Mouse (Mus musculus) forebrain, embryonic 11.5 days (tissue): ENCODE results near the gene Parva. TPM values are rescaled to one million over a fixed set of nuclear protein-coding genes. Genes with fewer than 3 reads are reported as not detected.

Experiments used
- ATAC-seq: fragments of 200-750 bp; cut with Nextera tagmentation; replicated peaks from 2 replicates; pipeline ENCODE4 v1.8.0; 2017; ENCODE audit warnings: moderate TSS enrichment; ENCODE audit not compliant: low FRiP score
- DNase-seq: peaks from one replicate; pipeline ENCODE4 v3.0.0-alpha.2; 2017; ENCODE audit warnings: low spot score
- H3K27ac ChIP-seq: fragments of 300-500 bp; sonication (generic); 2 replicates; pipeline ENCODE4 v1.5.1; 2014; ENCODE audit warnings: low read depth, low read length
- H3K27me3 ChIP-seq: fragments of 300-500 bp; sonication (generic); 2 replicates; pipeline ENCODE4 v1.6.1; 2014; ENCODE audit warnings: mild to moderate bottlenecking, low read length, mixed read lengths; ENCODE audit not compliant: control insufficient read depth, insufficient read depth
- H3K36me3 ChIP-seq: fragments of 300-500 bp; sonication (generic); 2 replicates; pipeline ENCODE4 v1.6.1; 2014; ENCODE audit warnings: mild to moderate bottlenecking, low read length, moderate library complexity, mixed read lengths; ENCODE audit not compliant: control insufficient read depth, insufficient read depth
- H3K4me1 ChIP-seq: fragments of 300-500 bp; sonication (generic); replicated peaks from 2 replicates; pipeline ENCODE4 v1.6.1; 2014; ENCODE audit warnings: low read length, mixed read lengths; ENCODE audit not compliant: control insufficient read depth, insufficient read depth
- H3K4me2 ChIP-seq: fragments of 300-500 bp; sonication (generic); 2 replicates; pipeline ENCODE4 v1.6.1; 2014; ENCODE audit warnings: low read depth, mild to moderate bottlenecking, low read length, moderate library complexity, mixed read lengths; ENCODE audit not compliant: severe bottlenecking
- H3K4me3 ChIP-seq: fragments of 300-500 bp; sonication (generic); 2 replicates; pipeline ENCODE4 v1.5.1; 2014; ENCODE audit warnings: low read depth, low read length
- H3K9ac ChIP-seq: fragments of 300-500 bp; sonication (generic); 2 replicates; pipeline ENCODE4 v1.6.1; 2014; ENCODE audit warnings: low read length
- H3K9me3 ChIP-seq: fragments of 300-500 bp; sonication (generic); 2 replicates; pipeline ENCODE4 v1.6.1; 2016; ENCODE audit warnings: low read length, mixed read lengths; ENCODE audit not compliant: control insufficient read depth
- WGBS: fragments of 180-500 bp; shearing (Covaris S2); extraction: QIAGEN DNeasy Blood & Tissue Kit; methylation state at CpG from one replicate; pipeline ENCODE4 v1.1.7; 2014; 5-methylcytosine and 5-hydroxymethylcytosine counted together
- polyA plus RNA-seq: library from polyadenylated mRNA; unstranded; fragments of >200 nt; fragmentation: Nextera tagmentation; extraction: Ambion mirVana; gene quantifications from 2 replicates; pipeline ENCODE4 v1.2.1, GENCODE M21; 2014

Gene Parva
- polyA plus RNA-seq, 1 experiment from 2014 or later = 64.5 TPM

DNA sequence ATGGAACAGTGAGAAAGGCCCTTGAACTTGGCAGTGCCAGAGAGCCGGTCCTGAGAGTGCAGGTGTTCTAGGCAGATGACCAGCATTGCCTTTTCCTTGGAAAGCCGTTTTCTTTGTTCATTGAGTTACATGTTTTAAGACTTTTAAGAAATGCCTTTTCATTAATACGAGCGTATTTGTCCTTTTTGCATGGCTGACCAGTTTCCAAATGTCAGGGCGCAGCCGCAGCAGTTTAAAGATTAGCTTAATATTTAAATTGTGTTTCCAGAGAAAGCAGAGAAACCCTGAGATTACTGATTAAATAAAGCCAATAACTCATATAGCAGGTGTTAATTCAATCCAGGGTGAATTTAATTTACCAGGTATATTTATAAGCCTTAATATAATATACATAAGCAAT is 14.0 kb upstream of the Parva start:
- DNase-seq = no peak
- H3K36me3 ChIP-seq = no peaks in the 10 kb centered on the region
- H3K4me2 ChIP-seq = no peak overlapping the region
- 85% methylated on average over 6 of the region's 6 CpGs for WGBS
- H3K9me3 ChIP-seq = no peaks in the 10 kb centered on the region
- H3K4me3 ChIP-seq = no peak overlapping the region
- H3K27me3 ChIP-seq = 0 out of 2 replicates have a peak, but pooled peaks cover 2% of the 10 kb centered on the region
- peaks cover 16% of the 10 kb centered on the region for H3K4me1 ChIP-seq
- ATAC-seq = no peak
- H3K9ac ChIP-seq = no peak overlapping the region
- H3K27ac ChIP-seq = no peak overlapping the region

DNA sequence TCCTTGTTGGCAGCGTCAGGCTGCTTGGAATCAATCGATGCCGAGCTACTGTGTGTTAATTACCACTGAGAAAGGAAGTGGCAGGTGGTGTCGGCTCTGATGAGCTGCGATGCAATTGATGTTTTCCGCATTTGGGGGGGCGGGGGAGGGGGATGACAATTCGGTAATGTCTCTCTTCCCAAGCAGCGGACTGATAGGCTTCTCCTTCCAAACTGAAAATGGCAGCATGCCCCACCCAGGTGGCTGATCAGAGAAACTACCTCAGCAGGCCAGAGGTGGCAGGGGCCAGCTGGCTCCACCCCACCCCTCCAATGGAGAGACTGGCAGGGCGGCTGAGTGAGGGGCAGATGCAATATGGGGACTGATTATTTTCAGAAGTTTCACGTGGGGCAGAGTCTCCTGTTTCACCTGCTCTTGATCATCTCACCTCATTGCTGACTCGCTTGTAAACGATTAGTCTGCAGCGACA is 11.2 kb upstream of the Parva start:
- no peak overlapping the region for H3K27ac ChIP-seq
- 12% methylated on average over 14 of the region's 14 CpGs for WGBS
- peak; percentile 55 for DNase-seq
- peak overlapping the region; percentile 29; the same call in 1 of the 2 replicates for H3K4me2 ChIP-seq
- H3K9ac ChIP-seq = no peak overlapping the region
- no peak overlapping the region for H3K4me3 ChIP-seq
- H3K36me3 ChIP-seq = no peaks in the 10 kb centered on the region
- 0 out of 2 replicates have a peak, but pooled peaks cover 2% of the 10 kb centered on the region for H3K27me3 ChIP-seq
- peaks cover 16% of the 10 kb centered on the region for H3K4me1 ChIP-seq
- ATAC-seq = no peak
- no peaks in the 10 kb centered on the region for H3K9me3 ChIP-seq

DNA sequence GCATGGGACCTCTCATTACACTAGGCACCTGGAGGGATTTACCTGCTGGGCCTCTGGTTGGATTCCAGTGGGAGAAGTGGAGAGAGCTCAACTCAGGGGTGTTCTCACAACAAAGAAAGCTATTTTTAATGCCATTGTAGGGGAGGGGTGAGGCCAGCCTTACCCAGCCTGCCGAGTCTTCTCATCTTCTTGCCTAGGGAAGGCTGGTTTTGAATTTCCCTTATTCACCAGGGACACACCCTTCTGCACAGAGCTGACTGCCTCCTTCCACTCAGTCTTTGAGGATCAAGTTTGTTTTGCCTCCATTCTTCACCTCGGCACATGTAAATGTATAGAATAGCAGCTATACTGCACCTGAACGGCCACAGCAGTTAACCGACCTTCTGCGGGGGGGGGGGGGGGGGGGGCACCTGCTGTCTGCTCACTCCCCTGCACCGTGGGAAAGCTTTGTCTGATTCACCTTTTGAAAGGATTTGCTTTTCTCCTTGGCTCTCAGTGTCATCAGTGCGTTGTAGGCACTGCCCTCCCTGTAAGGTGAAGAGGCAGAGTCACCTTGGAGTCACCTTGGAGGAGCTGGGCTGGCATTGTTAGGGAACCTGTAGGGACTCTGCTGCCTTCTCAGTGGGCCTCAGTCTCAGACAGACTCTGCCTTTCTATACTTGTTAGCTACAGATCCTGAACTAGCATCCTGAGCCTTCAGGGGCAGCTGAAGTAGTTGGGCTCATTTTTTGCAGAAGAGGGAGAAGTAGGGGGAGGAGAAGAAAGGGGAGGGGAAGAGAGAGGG is 10.4 kb upstream of the Parva start:
- Histone ChIP-seq H3K27me3 (0 out of 2 replicates have a peak, but pooled peaks cover 2% of the 10 kb centered on the region), H3K36me3 (no peaks in the 10 kb centered on the region), H3K27ac (no peak overlapping the region), H3K9ac (no peak overlapping the region), H3K9me3 (no peaks in the 10 kb centered on the region), H3K4me3 (no peak overlapping the region), H3K4me1 (peaks cover 16% of the 10 kb centered on the region), H3K4me2 (peak overlapping the region; percentile 29; the same call in 1 of the 2 replicates)
- ATAC-seq (no peak), DNase-seq (no peak)
- WGBS = 10% methylated on average over 7 of the region's 7 CpGs

DNA sequence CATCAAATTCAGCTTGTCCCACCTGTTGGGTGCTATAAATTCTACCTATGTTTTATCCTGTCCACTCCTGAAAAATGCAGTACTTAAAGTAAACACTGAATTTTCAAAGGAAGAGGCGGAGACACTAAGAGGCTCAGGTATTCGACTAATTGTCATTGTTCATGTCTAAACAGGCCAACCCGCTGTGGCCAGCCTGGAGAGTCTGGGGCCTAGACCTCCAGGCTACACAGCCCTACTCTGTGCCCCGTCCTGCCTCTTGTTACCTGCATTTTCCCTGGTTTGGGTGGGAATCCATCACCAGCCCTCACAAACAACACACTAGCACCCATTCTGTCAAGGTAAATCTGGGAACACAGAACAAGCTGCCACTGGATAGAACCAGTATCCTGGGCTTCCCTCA is 9.7 kb upstream of the Parva start:
- Histone ChIP-seq H3K9ac (no peak overlapping the region), H3K36me3 (no peaks in the 10 kb centered on the region), H3K4me2 (no peak overlapping the region), H3K27me3 (0 out of 2 replicates have a peak, but pooled peaks cover 2% of the 10 kb centered on the region), H3K4me1 (peaks cover 16% of the 10 kb centered on the region), H3K4me3 (no peak overlapping the region), H3K9me3 (no peaks in the 10 kb centered on the region), H3K27ac (no peak overlapping the region)
- ATAC-seq (no peak), DNase-seq (no peak)
- 57% methylated on average over 4 of the region's 4 CpGs for WGBS

DNA sequence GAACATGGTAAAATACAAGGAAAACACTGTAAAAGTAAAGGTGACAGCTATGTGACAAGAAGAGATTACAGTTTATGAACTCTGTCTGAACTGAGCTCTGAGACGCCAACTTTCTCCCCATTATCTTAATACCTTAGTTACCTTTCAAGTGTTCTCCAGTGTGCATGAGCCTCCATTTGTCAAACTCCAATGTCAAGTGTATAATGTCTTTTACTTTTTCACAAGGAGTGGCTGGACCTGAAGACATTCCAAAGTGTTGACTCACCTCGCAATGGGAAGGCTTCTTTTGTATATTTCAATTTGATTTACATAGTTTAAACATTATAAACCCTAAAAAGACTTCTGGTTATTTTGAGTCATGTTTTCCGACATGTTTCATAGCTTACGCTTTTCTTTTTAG is 3.9 kb upstream of the Parva start:
- H3K36me3 ChIP-seq = no peaks in the 10 kb centered on the region
- DNase-seq (no peak), ATAC-seq (no peak)
- 86% methylated on average over 4 of the region's 4 CpGs for WGBS
- H3K27me3 ChIP-seq = no peaks in the 10 kb centered on the region; the same call in 1 of the 2 replicates
- no peak overlapping the region for H3K9ac ChIP-seq
- H3K27ac ChIP-seq = no peak overlapping the region
- H3K4me3 ChIP-seq = no peak overlapping the region
- no peak overlapping the region for H3K4me2 ChIP-seq
- peaks cover 3% of the 10 kb centered on the region; the same call in 1 of the 2 replicates for H3K4me1 ChIP-seq
- no peaks in the 10 kb centered on the region for H3K9me3 ChIP-seq

DNA sequence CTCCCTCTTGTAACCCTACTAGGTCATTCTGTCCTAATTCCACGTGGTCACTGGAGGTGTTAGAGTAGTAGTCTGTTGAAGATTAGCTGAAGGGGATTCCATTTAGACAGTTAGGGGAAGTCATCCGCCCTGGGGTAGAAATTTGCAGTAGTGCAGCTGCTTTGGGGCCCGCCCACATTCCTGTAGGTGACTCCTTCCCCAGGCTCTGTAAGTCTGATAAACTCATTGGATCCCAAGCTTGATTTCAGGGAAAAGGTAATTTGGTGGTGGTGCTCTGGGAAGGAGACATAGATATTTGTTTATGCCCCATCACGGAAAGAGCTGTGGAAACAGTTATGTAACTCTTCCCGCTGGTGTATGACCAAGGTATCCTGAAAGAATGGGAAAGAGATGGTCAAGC is 494 bp upstream of the Parva start:
- Histone ChIP-seq H3K27me3 (no peaks in the 10 kb centered on the region; the same call in 1 of the 2 replicates), H3K27ac (no peak overlapping the region), H3K4me2 (no peak overlapping the region), H3K4me1 (peaks cover 5% of the 10 kb centered on the region; the same call in 1 of the 2 replicates), H3K9ac (no peak overlapping the region), H3K4me3 (no peak overlapping the region), H3K9me3 (peaks cover 3% of the 10 kb centered on the region; the same call in 1 of the 2 replicates), H3K36me3 (no peaks in the 10 kb centered on the region)
- no peak for ATAC-seq
- no peak for DNase-seq
- WGBS = 61% methylated on average over 5 of the region's 5 CpGs

DNA sequence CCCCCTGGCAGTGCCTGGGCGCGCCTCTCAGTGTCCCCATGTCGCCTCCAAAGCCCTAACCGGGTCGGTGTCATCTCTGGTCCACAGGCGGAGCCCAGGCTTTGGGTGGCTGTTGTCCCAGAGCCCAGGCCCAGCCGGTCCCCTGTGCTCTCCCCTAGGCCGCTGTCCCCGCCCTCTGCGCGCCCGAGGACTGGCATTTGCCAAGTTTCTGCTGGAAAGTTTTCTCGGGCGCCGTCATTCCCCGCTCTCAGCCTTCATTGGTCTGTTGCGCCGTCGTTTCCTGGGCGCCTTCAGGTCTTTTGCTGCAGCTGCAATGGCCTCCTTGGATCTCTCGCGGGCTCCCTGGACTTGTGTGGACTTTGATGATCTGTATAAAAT is 842 bp downstream of the Parva start:
- peaks cover 3% of the 10 kb centered on the region; the same call in 1 of the 2 replicates for H3K9me3 ChIP-seq
- ATAC-seq (peak; percentile 94), DNase-seq (peak; percentile 90)
- H3K36me3 ChIP-seq = no peaks in the 10 kb centered on the region
- H3K4me1 ChIP-seq = peaks cover 5% of the 10 kb centered on the region; the same call in 1 of the 2 replicates
- peak overlapping the region; percentile 93 for H3K9ac ChIP-seq
- H3K27ac ChIP-seq = peak overlapping the region; percentile 72
- H3K27me3 ChIP-seq = no peaks in the 10 kb centered on the region; the same call in 1 of the 2 replicates
- WGBS = under 1% methylated on average over 22 of the region's 22 CpGs
- H3K4me2 ChIP-seq = peak overlapping the region; percentile 83
- H3K4me3 ChIP-seq = peak overlapping the region; percentile 66

DNA sequence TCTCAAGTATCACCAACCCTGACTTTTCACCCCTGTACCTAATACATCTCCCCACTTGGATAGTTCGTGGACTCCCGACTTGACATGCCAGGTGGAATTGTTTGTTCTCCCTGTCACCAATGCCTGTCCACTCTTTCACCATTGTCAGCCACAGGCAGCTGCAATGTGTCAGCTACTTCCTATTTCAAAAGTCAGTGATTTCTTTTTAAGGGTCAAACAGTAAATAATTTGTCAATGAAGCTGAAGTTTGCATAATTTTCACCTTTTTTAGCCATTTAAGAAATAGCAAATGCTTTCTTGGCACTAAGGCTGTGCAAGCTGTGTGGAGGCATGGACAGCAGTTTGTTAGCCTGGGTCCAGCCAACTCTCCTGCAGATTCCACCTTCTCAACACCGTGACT is 12.5 kb downstream of the Parva start:
- no peak for ATAC-seq
- Histone ChIP-seq H3K36me3 (no peaks in the 10 kb centered on the region), H3K9ac (no peak overlapping the region), H3K4me3 (no peak overlapping the region), H3K4me2 (no peak overlapping the region), H3K9me3 (no peaks in the 10 kb centered on the region; the same call in 1 of the 2 replicates), H3K4me1 (peaks cover 1% of the 10 kb centered on the region; the same call in 1 of the 2 replicates), H3K27me3 (no peaks in the 10 kb centered on the region), H3K27ac (no peak overlapping the region)
- WGBS = 91% methylated on average over 3 of the region's 3 CpGs
- no peak for DNase-seq
